Mouse (Mus musculus) liver, embryonic 15.5 days (tissue): ENCODE measurements around the gene Tppp2. TPM values are rescaled to one million over a fixed set of nuclear protein-coding genes. Genes with fewer than 3 reads are reported as not detected.
"Not testable (repeated sequence)": the region's sequence is repeated elsewhere in the genome, so short reads cannot be mapped to it uniquely, and the experiment has no call there.

ENCODE experiments used
- ATAC-seq: fragments of 200-750 bp; cut with Nextera tagmentation; 2 replicates; pipeline ENCODE4 v1.8.0; 2017; ENCODE audit warnings: moderate number of reproducible peaks, mild to moderate bottlenecking, moderate library complexity; ENCODE audit not compliant: insufficient read depth
- H3K27ac ChIP-seq: fragments of 300-500 bp; sonication (generic); replicated peaks from 2 replicates; pipeline ENCODE4 v1.5.1; 2015; ENCODE audit warnings: mild to moderate bottlenecking, inconsistent platforms
- H3K27me3 ChIP-seq: fragments of 300-500 bp; sonication (generic); 2 replicates; pipeline ENCODE4 v1.6.1; 2015; ENCODE audit warnings: mild to moderate bottlenecking, inconsistent platforms
- H3K36me3 ChIP-seq: fragments of 300-500 bp; sonication (generic); replicated peaks from 2 replicates; pipeline ENCODE4 v1.6.1; 2015; ENCODE audit warnings: moderate library complexity, mild to moderate bottlenecking, inconsistent platforms
- H3K4me1 ChIP-seq: fragments of 300-500 bp; sonication (generic); replicated peaks from 2 replicates; pipeline ENCODE4 v1.6.1; 2015; ENCODE audit warnings: inconsistent platforms
- H3K4me2 ChIP-seq: fragments of 300-500 bp; sonication (generic); 2 replicates; pipeline ENCODE4 v1.6.1; 2015; ENCODE audit warnings: moderate library complexity, mild to moderate bottlenecking, inconsistent platforms
- H3K4me3 ChIP-seq: fragments of 300-500 bp; sonication (generic); replicated peaks from 2 replicates; pipeline ENCODE4 v1.5.1; 2015; ENCODE audit warnings: mild to moderate bottlenecking, inconsistent platforms
- H3K9ac ChIP-seq: fragments of 300-500 bp; sonication (generic); 2 replicates; pipeline ENCODE4 v1.6.1; 2015; ENCODE audit warnings: moderate library complexity, mild to moderate bottlenecking, inconsistent platforms
- H3K9me3 ChIP-seq: fragments of 300-500 bp; sonication (generic); replicated peaks from 2 replicates; pipeline ENCODE4 v1.6.1; 2016; ENCODE audit warnings: inconsistent platforms
- WGBS: fragments of 180-500 bp; shearing (Covaris S2); methylation state at CpG from one replicate; pipeline ENCODE4 v1.1.7; 2015; ENCODE audit warnings: mixed read lengths; ENCODE audit not compliant: insufficient replicate concordance; 5-methylcytosine and 5-hydroxymethylcytosine counted together
- polyA plus RNA-seq: library from polyadenylated mRNA; unstranded; fragments of >200 nt; fragmentation: Nextera tagmentation; extraction: Ambion mirVana; gene quantifications from 2 replicates; pipeline ENCODE4 v1.2.1, GENCODE M21; 2015

Gene Tppp2
- polyA plus RNA-seq, 1 experiment from 2014 or later = not detected

GRCm38 (mm10) chr14:51926930-51927329 lies 8.7 kb downstream of the Tppp2 start:
- H3K36me3 ChIP-seq, H3K4me2 ChIP-seq, H3K27me3 ChIP-seq, ATAC-seq, H3K4me1 ChIP-seq, H3K9me3 ChIP-seq, H3K27ac ChIP-seq, H3K9ac ChIP-seq, H3K4me3 ChIP-seq: not testable (repeated sequence)
- whole genome bisulfite sequencing = 83% methylated on average over 11 of the region's 11 CpGs

- H3K9ac ChIP-seq = no peak overlapping the region
- peaks cover 3% of the 10 kb centered on the region for H3K4me1 ChIP-seq
- no peak overlapping the region for H3K4me2 ChIP-seq
- H3K27me3 ChIP-seq = no peaks in the 10 kb centered on the region
- ATAC-seq = 0 out of 2 replicates have a peak, but pooled peaks have one; percentile 21
- no peaks in the 10 kb centered on the region for H3K36me3 ChIP-seq
- H3K27ac ChIP-seq = no peak overlapping the region
- no peaks in the 10 kb centered on the region for H3K9me3 ChIP-seq
- 64% methylated on average over 8 of the region's 8 CpGs for WGBS
- H3K4me3 ChIP-seq = no peak overlapping the region
Observed at GRCm38 (mm10) chr14:51929309-51929943, 11.2 kb downstream of the Tppp2 start.

GRCm38 (mm10) chr14:51929968-51930367 lies 11.7 kb downstream of the Tppp2 start:
- no peak overlapping the region for H3K27ac ChIP-seq
- H3K9me3 ChIP-seq = no peaks in the 10 kb centered on the region
- H3K4me2 ChIP-seq = no peak overlapping the region
- ATAC-seq = no peak
- no peak overlapping the region for H3K9ac ChIP-seq
- H3K4me3 ChIP-seq = no peak overlapping the region
- 57% methylated on average over 9 of the region's 9 CpGs for WGBS
- no peaks in the 10 kb centered on the region for H3K27me3 ChIP-seq
- H3K4me1 ChIP-seq = peaks cover 3% of the 10 kb centered on the region
- H3K36me3 ChIP-seq = no peaks in the 10 kb centered on the region

GRCm38 (mm10) chr14:51930824-51931223 lies 12.6 kb downstream of the Tppp2 start:
- 24% methylated on average over 5 of the region's 5 CpGs for WGBS

GRCm38 (mm10) chr14:51932092-51933020 lies 14.1 kb downstream of the Tppp2 start:
- Histone ChIP-seq H3K4me2 (no peak overlapping the region), H3K4me3 (no peak overlapping the region), H3K27me3 (no peaks in the 10 kb centered on the region), H3K4me1 (peaks cover 3% of the 10 kb centered on the region), H3K36me3 (no peaks in the 10 kb centered on the region), H3K27ac (no peak overlapping the region), H3K9me3 (no peaks in the 10 kb centered on the region), H3K9ac (no peak overlapping the region)
- ATAC-seq = no peak; the same call in 1 of the 2 replicates
- WGBS = 39% methylated on average over 10 of the region's 10 CpGs

More at GRCm38 (mm10) chr14:51930824-51931223, 12.6 kb downstream of the Tppp2 start:
- peaks cover 3% of the 10 kb centered on the region for H3K4me1 ChIP-seq
- H3K9ac ChIP-seq = no peak overlapping the region
- no peaks in the 10 kb centered on the region for H3K36me3 ChIP-seq
- H3K9me3 ChIP-seq = no peaks in the 10 kb centered on the region
- no peak overlapping the region for H3K27ac ChIP-seq
- no peak overlapping the region for H3K4me2 ChIP-seq
- ATAC-seq = no peak
- no peaks in the 10 kb centered on the region for H3K27me3 ChIP-seq
- no peak overlapping the region for H3K4me3 ChIP-seq

GRCm38 (mm10) chr14:51939005-51939404 lies 20.8 kb downstream of the Tppp2 start:
- Histone ChIP-seq H3K9me3 (no peaks in the 10 kb centered on the region), H3K4me1 (peaks cover 12% of the 10 kb centered on the region), H3K27me3 (no peaks in the 10 kb centered on the region), H3K36me3 (no peaks in the 10 kb centered on the region), H3K9ac (no peak overlapping the region), H3K4me3 (no peak overlapping the region), H3K4me2 (no peak overlapping the region), H3K27ac (no peak overlapping the region)
- ATAC-seq = no peak
- WGBS = 74% methylated on average over 9 of the region's 9 CpGs

- Histone ChIP-seq H3K4me1 (peaks cover 12% of the 10 kb centered on the region), H3K4me3 (no peak overlapping the region), H3K36me3 (no peaks in the 10 kb centered on the region), H3K9ac (no peak overlapping the region), H3K4me2 (peak overlapping the region; percentile 21; the same call in 1 of the 2 replicates), H3K27ac (0 out of 2 replicates have a peak overlapping the region, but pooled peaks have one; percentile 11), H3K27me3 (no peaks in the 10 kb centered on the region), H3K9me3 (no peaks in the 10 kb centered on the region)
- ATAC-seq = no peak
- 35% methylated on average over 8 of the region's 8 CpGs for WGBS
Observed at GRCm38 (mm10) chr14:51940944-51941560, 22.8 kb downstream of the Tppp2 start.

- peak; percentile 56; the same call in 1 of the 2 replicates for ATAC-seq
- no peak overlapping the region for H3K9ac ChIP-seq
- 47% methylated on average over 9 of the region's 9 CpGs for WGBS
- H3K27ac ChIP-seq = 0 out of 2 replicates have a peak overlapping the region, but pooled peaks have one; percentile 11
- H3K27me3 ChIP-seq = no peaks in the 10 kb centered on the region
- peaks cover 12% of the 10 kb centered on the region for H3K4me1 ChIP-seq
- H3K9me3 ChIP-seq = no peaks in the 10 kb centered on the region
- H3K36me3 ChIP-seq = no peaks in the 10 kb centered on the region
- no peak overlapping the region for H3K4me3 ChIP-seq
- H3K4me2 ChIP-seq = peak overlapping the region; percentile 21; the same call in 1 of the 2 replicates
Observed at GRCm38 (mm10) chr14:51941577-51941976, 23.4 kb downstream of the Tppp2 start.

- Histone ChIP-seq H3K4me1 (peaks cover 12% of the 10 kb centered on the region), H3K4me3 (no peak overlapping the region), H3K27me3 (no peaks in the 10 kb centered on the region), H3K36me3 (no peaks in the 10 kb centered on the region), H3K4me2 (no peak overlapping the region), H3K9ac (no peak overlapping the region), H3K27ac (no peak overlapping the region), H3K9me3 (no peaks in the 10 kb centered on the region)
- WGBS = 33% methylated on average over 7 of the region's 7 CpGs
- ATAC-seq = no peak
Observed at GRCm38 (mm10) chr14:51942236-51942635, 24.0 kb downstream of the Tppp2 start.

- Histone ChIP-seq H3K36me3 (no peaks in the 10 kb centered on the region), H3K9ac (no peak overlapping the region), H3K4me2 (no peak overlapping the region), H3K4me1 (peaks cover 12% of the 10 kb centered on the region), H3K27ac (no peak overlapping the region), H3K9me3 (no peaks in the 10 kb centered on the region), H3K27me3 (no peaks in the 10 kb centered on the region), H3K4me3 (no peak overlapping the region)
- WGBS = 65% methylated on average over 6 of the region's 6 CpGs
- ATAC-seq = no peak
Observed at GRCm38 (mm10) chr14:51943336-51943735, 25.1 kb downstream of the Tppp2 start.

- Histone ChIP-seq H3K27me3 (no peaks in the 10 kb centered on the region), H3K4me3 (no peak overlapping the region), H3K27ac (no peak overlapping the region), H3K9ac (no peak overlapping the region), H3K9me3 (no peaks in the 10 kb centered on the region), H3K36me3 (no peaks in the 10 kb centered on the region), H3K4me2 (no peak overlapping the region), H3K4me1 (no peaks in the 10 kb centered on the region)
- 69% methylated on average over 2 of the region's 2 CpGs for WGBS
- no peak for ATAC-seq
Observed at GRCm38 (mm10) chr14:51960316-51960715, 42.1 kb downstream of the Tppp2 start.
